Mouse (Mus musculus) megakaryocyte-erythroid progenitor cell, adult 5-6 weeks (primary cell): ENCODE results near the gene Olfr55. TPM values are rescaled to one million over a fixed set of nuclear protein-coding genes. Genes with fewer than 3 reads are reported as not detected.
"Not testable (repeated sequence)": the region's sequence is repeated elsewhere in the genome, so short reads cannot be mapped to it uniquely, and the experiment has no call there.

ENCODE experiments used
- ATAC-seq: replicated peaks from 2 replicates; pipeline ENCODE4 v1.8.0; 2016; ENCODE audit warnings: mild to moderate bottlenecking, inconsistent platforms; ENCODE audit not compliant: severe bottlenecking, poor library complexity, low FRiP score, low TSS enrichment
- total RNA-seq, 2 experiments: library from RNA; stranded (forward) in 1 of 2; stranded (reverse) in 1 of 2; fragments of 200-1000, 215-1000 nt in 1 of 2; fragments of >200 nt in 1 of 2; fragmentation: Nextera tagmentation in 1 of 2; gene quantifications; 2 replicates each; pipeline ENCODE4 v1.2.3; 2014 to 2017

The Olfr55 gene
- total RNA-seq (2014; fragmentation: Nextera tagmentation) = not detected in 2 replicates
- total RNA-seq (2017) = not detected in 2 replicates

- ATAC-seq = not testable (repeated sequence)
Observed at GRCm38 (mm10) chr17:33168147-33168546, at the start of gene Olfr55. Olfr55 (plus strand) TSS chr17:33168447.

DNA sequence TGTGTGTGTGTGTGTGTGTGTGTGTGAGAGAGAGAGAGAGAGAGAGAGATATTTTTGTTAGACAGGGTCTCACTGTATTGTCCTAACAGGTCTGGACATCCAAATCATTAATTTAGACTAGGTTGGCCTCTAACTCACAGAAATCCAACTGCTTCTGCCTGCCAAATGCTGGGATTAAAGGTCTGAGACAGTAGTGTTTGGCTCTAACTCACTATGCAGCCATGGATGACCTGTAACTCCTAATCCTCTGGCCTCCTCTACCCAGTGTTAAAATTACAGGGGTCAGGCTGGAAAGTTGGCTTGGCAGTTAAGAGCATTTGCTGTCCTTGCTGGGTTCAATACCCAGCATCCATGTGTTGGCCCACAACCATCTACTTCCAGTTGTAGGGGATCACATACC, 43.7 kb upstream of the Olfr55 start:
- no peak for ATAC-seq

- ATAC-seq = no peak
Observed at GRCm38 (mm10) chr17:33126257-33126656, 42.0 kb upstream of the Olfr55 start.

DNA sequence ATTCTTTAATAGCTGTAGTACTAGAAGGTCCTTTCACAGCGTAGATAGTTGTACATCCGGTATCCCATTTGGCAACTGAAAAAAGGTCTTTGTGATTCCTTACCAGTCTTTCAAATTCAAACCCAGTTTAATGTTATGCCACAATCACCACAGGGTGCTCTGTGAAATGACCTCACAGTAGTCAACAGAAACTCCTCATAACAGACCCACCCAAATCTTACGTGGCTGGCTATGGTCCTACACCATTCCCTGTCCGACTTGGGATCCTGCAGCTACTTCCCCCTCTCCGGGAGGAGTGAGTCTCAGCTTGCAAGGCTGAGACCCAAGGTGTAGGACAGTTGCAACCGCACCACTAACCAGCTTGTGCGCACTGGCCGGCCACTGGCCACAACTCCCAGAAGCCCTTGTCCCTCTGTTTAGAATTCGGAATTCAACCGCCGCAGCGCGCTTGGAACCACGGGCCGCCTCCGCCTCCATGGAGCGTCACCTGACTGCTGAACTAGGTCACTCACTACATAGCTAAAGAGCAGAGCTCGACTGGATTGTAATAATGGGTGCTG, 28.9 kb upstream of the Olfr55 start, which contains the start of gene Morc2b:
Morc2b (minus strand) TSS at position 423 of the 560 bp plus-strand sequence.
- no peak for ATAC-seq

- not testable (repeated sequence) for ATAC-seq
Observed at GRCm38 (mm10) chr17:33191002-33191401, 22.8 kb downstream of the Olfr55 start, which contains the start of gene Olfr239. Olfr239 (plus strand) TSS chr17:33191302.

GRCm38 (mm10) chr17:33221590-33221989, 53.3 kb downstream of the Olfr55 start, which contains the start of gene Olfr1564:
Olfr1564 (minus strand) TSS chr17:33221690.
- ATAC-seq = no peak

Other genes with a start within 250 kb of the Olfr55 start
- gene Cyp4f13, start 221.0 kb upstream of the Olfr55 start, total RNA-seq (2014; fragmentation: Nextera tagmentation) = 14.4 and 19.2 TPM in 2 replicates
- gene Cyp4f13, start 221.0 kb upstream of the Olfr55 start, total RNA-seq (2017) = 2.8 and 5.4 TPM in 2 replicates
- gene Zfp472, start 202.6 kb upstream of the Olfr55 start, total RNA-seq (2014; fragmentation: Nextera tagmentation) = 13.4 and 16.8 TPM in 2 replicates
- gene Zfp472, start 202.6 kb upstream of the Olfr55 start, total RNA-seq (2017) = 16.5 and 20.0 TPM in 2 replicates
- 7.5 and 8.5 TPM in 2 replicates for gene Zfp952, start 175.3 kb upstream of the Olfr55 start, total RNA-seq (2014; fragmentation: Nextera tagmentation)
- gene Zfp952, start 175.3 kb upstream of the Olfr55 start, total RNA-seq (2017) = 4.1 and 8.3 TPM in 2 replicates
- gene Zfp763, start 135.0 kb upstream of the Olfr55 start, total RNA-seq (2014; fragmentation: Nextera tagmentation) = 6.6 and 12.2 TPM in 2 replicates
- gene Zfp763, start 135.0 kb upstream of the Olfr55 start, total RNA-seq (2017) = 8.0 and 14.3 TPM in 2 replicates
- gene 4921501E09Rik, start 100.4 kb upstream of the Olfr55 start, total RNA-seq (2014; fragmentation: Nextera tagmentation) = not detected in 2 replicates
- not detected in 2 replicates for gene 4921501E09Rik, start 100.4 kb upstream of the Olfr55 start, total RNA-seq (2017)
- 3.7 and 5.2 TPM in 2 replicates for gene Zfp563, start 79.1 kb upstream of the Olfr55 start, total RNA-seq (2014; fragmentation: Nextera tagmentation)
- 3.9 and 6.8 TPM in 2 replicates for gene Zfp563, start 79.1 kb upstream of the Olfr55 start, total RNA-seq (2017)
- gene Morc2b, start 28.8 kb upstream of the Olfr55 start, total RNA-seq (2014; fragmentation: Nextera tagmentation) = not detected in 2 replicates
- gene Morc2b, start 28.8 kb upstream of the Olfr55 start, total RNA-seq (2017) = not detected in 2 replicates
- not detected in 2 replicates for gene Olfr239, start 22.9 kb downstream of the Olfr55 start, total RNA-seq (2014; fragmentation: Nextera tagmentation)
- gene Olfr239, start 22.9 kb downstream of the Olfr55 start, total RNA-seq (2017) = not detected in 2 replicates
- not detected in 2 replicates for gene Olfr1564, start 53.2 kb downstream of the Olfr55 start, total RNA-seq (2014; fragmentation: Nextera tagmentation)
- not detected in 2 replicates for gene Olfr1564, start 53.2 kb downstream of the Olfr55 start, total RNA-seq (2017)
- gene Zfp955a, start 86.7 kb downstream of the Olfr55 start, total RNA-seq (2014; fragmentation: Nextera tagmentation) = 9.4 and 13.1 TPM in 2 replicates
- gene Zfp955a, start 86.7 kb downstream of the Olfr55 start, total RNA-seq (2017) = 10.8 and 18.6 TPM in 2 replicates
- gene Olfr63, start 96.2 kb downstream of the Olfr55 start, total RNA-seq (2014; fragmentation: Nextera tagmentation) = 0.12 TPM in 1 of 2 replicates, not detected in the other
- gene Olfr63, start 96.2 kb downstream of the Olfr55 start, total RNA-seq (2017) = not detected in 2 replicates
- 5.7 and 6.9 TPM in 2 replicates for gene Zfp955b, start 121.1 kb downstream of the Olfr55 start, total RNA-seq (2014; fragmentation: Nextera tagmentation)
- 6.9 and 11.9 TPM in 2 replicates for gene Zfp955b, start 121.1 kb downstream of the Olfr55 start, total RNA-seq (2017)
- 14.1 and 15.4 TPM in 2 replicates for gene Zfp81, start 190.4 kb downstream of the Olfr55 start, total RNA-seq (2014; fragmentation: Nextera tagmentation)
- gene Zfp81, start 190.4 kb downstream of the Olfr55 start, total RNA-seq (2017) = 13.4 and 24.3 TPM in 2 replicates
- gene Zfp101, start 226.2 kb downstream of the Olfr55 start, total RNA-seq (2014; fragmentation: Nextera tagmentation) = 21.7 and 34.5 TPM in 2 replicates
- 20.5 and 37.3 TPM in 2 replicates for gene Zfp101, start 226.2 kb downstream of the Olfr55 start, total RNA-seq (2017)